Comparison of ENCODE assay signal across 28 mouse cellular contexts in genomic region chr17:65953959-65954358, GRCm38 (mm10). TPM values are rescaled to one million over a fixed set of nuclear protein-coding genes. Genes with fewer than 3 reads are reported as not detected.
DNase-seq lines count a peak whose midpoint lies in the region; ATAC-seq and TF ChIP-seq lines count a peak whose summit lies in the region.
"Had no signal": no experiment of that assay in that cellular context is flagged by ENCODE, and none has a peak within 500 bp of the region (broad histone marks: within the 10 kb centered on the region; RNA-seq: fewer than 3 reads in every experiment).

No protein-coding gene starts in this region.

- H3K36me3 ChIP-seq in thymus, adult 2 months (ENCODE audit: control insufficient read depth, insufficient read depth, low read length) = no peaks in the 10 kb centered on the region
- H3K36me3 ChIP-seq: embryonic facial prominence, embryonic 15.5 days; forebrain, embryonic 12.5 days; heart, embryonic 12.5 days; hindbrain, embryonic 13.5 days; liver, embryonic 12.5 days; stomach, embryonic 15.5 days had no signal

- H3K27me3 ChIP-seq in thymus, adult 2 months (ENCODE audit: control insufficient read depth, insufficient read depth, low read length) = no peaks in the 10 kb centered on the region
- H3K27me3 ChIP-seq: embryonic facial prominence, embryonic 15.5 days; forebrain, embryonic 12.5 days; heart, embryonic 12.5 days; hindbrain, embryonic 13.5 days; liver, embryonic 12.5 days; Patski; stomach, embryonic 15.5 days had no signal

- no peak for ATAC-seq in cerebellum, adult (ENCODE audit: insufficient number of reproducible peaks, low FRiP score, low TSS enrichment)
- peak; percentile 43 for ATAC-seq in activated CD4-positive, CD25-positive, alpha-beta regulatory T cell, adult 4 months
- ATAC-seq: forebrain, postnatal 0 days; liver, embryonic 12.5 days; lung, postnatal 0 days; Patski had no signal

- H3K4me1 ChIP-seq in thymus, adult 2 months (replicated peaks; ENCODE audit: control insufficient read depth, insufficient read depth, low read length) = peaks cover 31% of the 10 kb centered on the region

- no peak overlapping the region for H3K4me3 ChIP-seq in thymus, adult 2 months (ENCODE audit: control insufficient read depth, insufficient read depth, low read length)
- H3K4me3 ChIP-seq: embryonic facial prominence, embryonic 10.5 days; embryonic facial prominence, embryonic 15.5 days; forebrain, embryonic 12.5 days; heart, adult 2 months; heart, embryonic 12.5 days; hindbrain, embryonic 13.5 days; liver, embryonic 12.5 days; stomach, embryonic 15.5 days had no signal

- DNase-seq in cerebellum, adult 9-10 months = peak; percentile 7
- peak; percentile 30 for DNase-seq in thymus, postnatal 25 days
- no peak for DNase-seq in thymus, adult 2 months
- no peak for DNase-seq in right cerebral cortex, adult 18-20 months
- DNase-seq in urinary bladder, postnatal 10 days (ENCODE audit: low spot score) = no peak
- no peak for DNase-seq in kidney, postnatal 36 days
- DNase-seq: adrenal gland, postnatal 25 days; cerebellum, adult 18-20 months; cerebellum, postnatal 14 days; forebrain, postnatal 0 days; heart, adult 2 months; heart, postnatal 4 days; kidney, adult 11 months; kidney, postnatal 14 days; left cerebral cortex, postnatal 4 days; lung, postnatal 4 days; midbrain, embryonic 14.5 days had no signal

- TF ChIP-seq CTCF in thymus, adult 2 months (IDR thresholded peaks at IDR 0.05; ENCODE audit: borderline replicate concordance, control insufficient read depth, extremely low read depth, insufficient read depth, low read length, poor library complexity) = no peak

- no peak for TF ChIP-seq POLR2A in thymus, adult 2 months (IDR thresholded peaks at IDR 0.05; ENCODE audit: control insufficient read depth, extremely low read depth, insufficient read depth, low read length, poor library complexity)

- 39% methylated on average over 4 of the region's 4 CpGs for WGBS in thymus, adult 2 months

- H3K27ac ChIP-seq in thymus, adult 2 months (ENCODE audit: control insufficient read depth, insufficient read depth, low read length) = no peak overlapping the region; the same call in 1 of the 2 replicates
- H3K27ac ChIP-seq: embryonic facial prominence, embryonic 10.5 days; embryonic facial prominence, embryonic 15.5 days; forebrain, embryonic 12.5 days; heart, adult 2 months; hindbrain, embryonic 13.5 days; liver, embryonic 12.5 days; stomach, embryonic 15.5 days had no signal

RNA-seq across cellular contexts. Expression of gene Twsg1, which starts 2.9 kb away (rescaled TPM):
- polyA plus RNA-seq in thymus, adult 2 months (2012; rRNA removed) = 33.9 and 35.2 TPM in 2 replicates
- polyA plus RNA-seq in activated CD4-positive, CD25-positive, alpha-beta regulatory T cell, adult 4 months (2017; shearing (Covaris generic)) = 10 to 100 TPM; 19.9 to 22.2 TPM

Comparison
In these comparisons a context has a peak if more than half of its experiments do, and no peak if none do; other contexts are left out.
1. DNase-seq: peak in cerebellum, adult 9-10 months (single experiment) and thymus, postnatal 25 days (single experiment); none in thymus, adult 2 months (single experiment), right cerebral cortex, adult 18-20 months (single experiment), urinary bladder, postnatal 10 days (single experiment) and kidney, postnatal 36 days (0 of 2).